Mouse (Mus musculus) spleen, postnatal 36 days (tissue): ENCODE measurements around the gene Mmel1.
A peak's percentile ranks its signal among the peaks of the same experiment; 100 is the strongest.

Experiments
- DNase-seq, 2 experiments: peaks; one replicate each; pipeline ENCODE4 v3.0.0; 2022; ENCODE audit warnings: low spot score in 2 of 2, mixed read lengths in 1 of 2

Mmel1 gene

GRCm38 (mm10) chr4:154869440-154869839, at the start of gene Mmel1:
Gene Mmel1, plus strand, starts transcription at chr4:154869585.
- no peak for DNase-seq

GRCm38 (mm10) chr4:154825662-154826061, 43.7 kb upstream of the Mmel1 start:
- DNase-seq = no peak

GRCm38 (mm10) chr4:154826224-154826623, 43.2 kb upstream of the Mmel1 start:
- no peak for DNase-seq

GRCm38 (mm10) chr4:154827181-154827580, 42.2 kb upstream of the Mmel1 start:
- DNase-seq = no peak

GRCm38 (mm10) chr4:154827861-154828610, 41.3 kb upstream of the Mmel1 start:
- no peak for DNase-seq

GRCm38 (mm10) chr4:154831915-154832573, 37.3 kb upstream of the Mmel1 start:
- DNase-seq = no peak

GRCm38 (mm10) chr4:154836183-154836915, 33.0 kb upstream of the Mmel1 start:
- no peak for DNase-seq

- peak; percentile 13 to 18 for DNase-seq
Observed at GRCm38 (mm10) chr4:154837170-154837569, 32.2 kb upstream of the Mmel1 start, which contains the start of gene Ttc34. Gene Ttc34, plus strand, starts transcription at chr4:154837459.

GRCm38 (mm10) chr4:154838741-154839140, 30.6 kb upstream of the Mmel1 start:
- no peak for DNase-seq

- no peak for DNase-seq
Observed at GRCm38 (mm10) chr4:154839406-154839805, 30.0 kb upstream of the Mmel1 start.

- DNase-seq = no peak
Observed at GRCm38 (mm10) chr4:154852696-154853095, 16.7 kb upstream of the Mmel1 start.

GRCm38 (mm10) chr4:154853881-154854280, 15.5 kb upstream of the Mmel1 start:
- DNase-seq = no peak

- no peak for DNase-seq
Observed at GRCm38 (mm10) chr4:154854676-154855345, 14.6 kb upstream of the Mmel1 start.

GRCm38 (mm10) chr4:154855721-154856479, 13.5 kb upstream of the Mmel1 start:
- no peak for DNase-seq

GRCm38 (mm10) chr4:154856480-154856837, 12.9 kb upstream of the Mmel1 start:
- DNase-seq = no peak

GRCm38 (mm10) chr4:154856882-154857281, 12.5 kb upstream of the Mmel1 start:
- DNase-seq = no peak

- no peak for DNase-seq
Observed at GRCm38 (mm10) chr4:154857366-154858240, 11.8 kb upstream of the Mmel1 start.

GRCm38 (mm10) chr4:154858601-154859000, 10.8 kb upstream of the Mmel1 start:
- no peak for DNase-seq

GRCm38 (mm10) chr4:154861967-154862366, 7.4 kb upstream of the Mmel1 start:
- no peak for DNase-seq

- no peak for DNase-seq
Observed at GRCm38 (mm10) chr4:154863436-154863935, 5.9 kb upstream of the Mmel1 start.
